Mouse (Mus musculus) lung, embryonic 14.5 days (tissue): ENCODE measurements at regions not wholly inside any gene's neighbourhood (a gene's known extent, or its start where the extent isn't known, plus 50 kb on each side); places are given as distances from the start of the nearest gene placed in this dataset.
A peak's percentile ranks its signal among the peaks of the same experiment; 100 is the strongest.

Experiments
- ATAC-seq: fragments of 200-750 bp; cut with Nextera tagmentation; 2 replicates; pipeline ENCODE4 v1.8.0; 2017; ENCODE audit warnings: mild to moderate bottlenecking, moderate TSS enrichment, moderate library complexity; ENCODE audit not compliant: insufficient read depth
- DNase-seq: peaks from one replicate; pipeline ENCODE4 v3.0.0-alpha.2; 2015
- H3K27ac ChIP-seq: fragments of 300-500 bp; sonication (generic); 2 replicates; pipeline ENCODE4 v1.5.1; 2014; ENCODE audit warnings: low read depth, mild to moderate bottlenecking, moderate library complexity
- H3K27me3 ChIP-seq: fragments of 300-500 bp; sonication (generic); 2 replicates; pipeline ENCODE4 v1.6.1; 2014; ENCODE audit warnings: low read length, control low read depth; ENCODE audit not compliant: insufficient read depth
- H3K36me3 ChIP-seq: fragments of 300-500 bp; sonication (generic); 2 replicates; pipeline ENCODE4 v1.6.1; 2014; ENCODE audit warnings: control low read depth; ENCODE audit not compliant: insufficient read depth
- H3K4me1 ChIP-seq: fragments of 300-500 bp; sonication (generic); 2 replicates; pipeline ENCODE4 v1.6.1; 2014; ENCODE audit warnings: antibody characterized with exemption, control low read depth; ENCODE audit not compliant: insufficient read depth
- H3K4me2 ChIP-seq: fragments of 300-500 bp; sonication (generic); 2 replicates; pipeline ENCODE4 v1.6.1; 2014; ENCODE audit warnings: mild to moderate bottlenecking
- H3K4me3 ChIP-seq: fragments of 300-500 bp; sonication (generic); 2 replicates; pipeline ENCODE4 v1.5.1; 2014; ENCODE audit warnings: low read depth, low read length
- H3K9ac ChIP-seq: fragments of 300-500 bp; sonication (generic); 2 replicates; pipeline ENCODE4 v1.6.1; 2014
- H3K9me3 ChIP-seq: fragments of 300-500 bp; sonication (generic); 2 replicates; pipeline ENCODE4 v1.6.1; 2016; ENCODE audit warnings: low read depth, low read length, control low read depth
- CTCF ChIP-seq: IDR thresholded peaks from 2 replicates; pipeline ENCODE4 v1.5.1; 2016; ENCODE audit warnings: antibody characterized with exemption, low read depth
- WGBS: fragments of 180-500 bp; shearing (Covaris S2); extraction: QIAGEN DNeasy Blood & Tissue Kit; methylation state at CpG from one replicate; pipeline ENCODE4 v1.1.7; 2014; 5-methylcytosine and 5-hydroxymethylcytosine counted together

GRCm38 (mm10) chr10:44646615-44647014 lies 118.3 kb upstream of the Prdm1 start:
- WGBS: 69% methylated on average over 5 of the region's 5 CpGs
- peak overlapping the region; percentile 69 for H3K27ac ChIP-seq
- H3K4me1 ChIP-seq: no peaks in the 10 kb centered on the region
- no peaks in the 10 kb centered on the region for H3K9me3 ChIP-seq
- no peaks in the 10 kb centered on the region for H3K36me3 ChIP-seq
- ATAC-seq (peak; percentile 41; the same call in 1 of the 2 replicates), DNase-seq (peak; percentile 7)
- no peak for TF ChIP-seq CTCF
- no peak overlapping the region for H3K4me2 ChIP-seq
- no peaks in the 10 kb centered on the region for H3K27me3 ChIP-seq
- H3K4me3 ChIP-seq: no peak overlapping the region
- no peak overlapping the region for H3K9ac ChIP-seq

GRCm38 (mm10) chr10:44641616-44642015 lies 113.3 kb upstream of the Prdm1 start:
- Histone ChIP-seq H3K27ac (no peak overlapping the region), H3K36me3 (no peaks in the 10 kb centered on the region), H3K9ac (no peak overlapping the region), H3K4me1 (no peaks in the 10 kb centered on the region), H3K9me3 (no peaks in the 10 kb centered on the region), H3K4me2 (no peak overlapping the region), H3K27me3 (no peaks in the 10 kb centered on the region), H3K4me3 (no peak overlapping the region)
- DNase-seq: no peak
- ATAC-seq: no peak
- TF ChIP-seq CTCF: no peak
- 79% methylated on average over 2 of the region's 2 CpGs for WGBS

- Histone ChIP-seq H3K4me3 (no peak overlapping the region), H3K9me3 (no peaks in the 10 kb centered on the region), H3K9ac (no peak overlapping the region), H3K36me3 (no peaks in the 10 kb centered on the region), H3K27me3 (no peaks in the 10 kb centered on the region), H3K4me1 (no peaks in the 10 kb centered on the region), H3K27ac (no peak overlapping the region), H3K4me2 (no peak overlapping the region)
- no peak for TF ChIP-seq CTCF
- DNase-seq (no peak), ATAC-seq (no peak)
- 94% methylated on average over 8 of the region's 8 CpGs for WGBS
These were observed 112.3 kb upstream of the Prdm1 start for GRCm38 (mm10) chr10:44640620-44641019.

- Histone ChIP-seq H3K9ac (no peak overlapping the region), H3K9me3 (no peaks in the 10 kb centered on the region), H3K4me2 (no peak overlapping the region), H3K27ac (no peak overlapping the region), H3K36me3 (no peaks in the 10 kb centered on the region), H3K27me3 (no peaks in the 10 kb centered on the region), H3K4me3 (no peak overlapping the region), H3K4me1 (no peaks in the 10 kb centered on the region)
- DNase-seq: no peak
- 75% methylated on average over 2 of the region's 2 CpGs for WGBS
- no peak for TF ChIP-seq CTCF
- no peak for ATAC-seq
These were observed 110.4 kb upstream of the Prdm1 start for GRCm38 (mm10) chr10:44638678-44639077.

GRCm38 (mm10) chr10:44636786-44637185 lies 108.5 kb upstream of the Prdm1 start:
- Histone ChIP-seq H3K27me3 (no peaks in the 10 kb centered on the region), H3K4me1 (no peaks in the 10 kb centered on the region), H3K4me3 (no peak overlapping the region), H3K4me2 (no peak overlapping the region), H3K9ac (no peak overlapping the region), H3K9me3 (no peaks in the 10 kb centered on the region), H3K36me3 (no peaks in the 10 kb centered on the region), H3K27ac (no peak overlapping the region)
- TF ChIP-seq CTCF: no peak
- DNase-seq: no peak
- ATAC-seq: no peak
- WGBS: 76% methylated on average over 3 of the region's 3 CpGs

- no peaks in the 10 kb centered on the region for H3K27me3 ChIP-seq
- DNase-seq (no peak), ATAC-seq (no peak)
- no peaks in the 10 kb centered on the region for H3K36me3 ChIP-seq
- no peak for TF ChIP-seq CTCF
- H3K27ac ChIP-seq: no peak overlapping the region
- no peak overlapping the region for H3K4me2 ChIP-seq
- no peaks in the 10 kb centered on the region for H3K4me1 ChIP-seq
- H3K9ac ChIP-seq: no peak overlapping the region
- H3K4me3 ChIP-seq: no peak overlapping the region
- no peaks in the 10 kb centered on the region for H3K9me3 ChIP-seq
These were observed 107.8 kb upstream of the Prdm1 start for GRCm38 (mm10) chr10:44636061-44636460.

- ATAC-seq: no peak
- DNase-seq: peak; percentile 27
- no peak for TF ChIP-seq CTCF
- 24% methylated on average over 8 of the region's 8 CpGs for WGBS
- Histone ChIP-seq H3K4me2 (0 out of 2 replicates have a peak overlapping the region, but pooled peaks have one; percentile 11), H3K4me3 (no peak overlapping the region), H3K9ac (no peak overlapping the region), H3K36me3 (no peaks in the 10 kb centered on the region), H3K4me1 (no peaks in the 10 kb centered on the region), H3K27ac (no peak overlapping the region), H3K27me3 (no peaks in the 10 kb centered on the region), H3K9me3 (no peaks in the 10 kb centered on the region)
These were observed 103.3 kb upstream of the Prdm1 start for GRCm38 (mm10) chr10:44631584-44631983.

GRCm38 (mm10) chr10:44630485-44630884 lies 102.2 kb upstream of the Prdm1 start:
- H3K9ac ChIP-seq: no peak overlapping the region

More at GRCm38 (mm10) chr10:44630485-44630884, 102.2 kb upstream of the Prdm1 start:
- H3K9me3 ChIP-seq: no peaks in the 10 kb centered on the region
- no peak for TF ChIP-seq CTCF
- no peaks in the 10 kb centered on the region for H3K36me3 ChIP-seq
- H3K4me3 ChIP-seq: no peak overlapping the region
- H3K4me2 ChIP-seq: no peak overlapping the region
- H3K4me1 ChIP-seq: no peaks in the 10 kb centered on the region
- H3K27ac ChIP-seq: peak overlapping the region; percentile 5; the same call in 1 of the 2 replicates
- WGBS: 59% methylated on average over 13 of the region's 13 CpGs
- DNase-seq: peak; percentile 48
- no peaks in the 10 kb centered on the region for H3K27me3 ChIP-seq
- ATAC-seq: peak; percentile 38; the same call in 1 of the 2 replicates
